Mouse (Mus musculus): ENCODE measurements around the gene Sucnr1. TPM values are rescaled to one million over a fixed set of nuclear protein-coding genes. Genes with fewer than 3 reads are reported as not detected.

The Sucnr1 gene
- polyA plus RNA-seq, 1 experiment from 2014 or later: 2.4 TPM

DNA sequence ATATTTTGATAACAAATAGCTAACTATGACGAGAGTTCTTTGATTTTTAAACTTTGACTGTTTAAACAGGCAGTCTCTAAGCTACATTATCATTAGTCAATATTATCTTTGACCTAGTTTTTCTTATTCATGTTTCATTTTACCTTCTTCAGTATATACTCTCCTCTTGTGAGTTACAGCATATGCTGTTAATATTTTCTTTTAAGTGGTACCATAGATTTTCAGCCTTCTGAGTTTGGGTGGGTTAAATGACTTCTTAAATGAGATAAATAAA lies 23.9 kb upstream of the Sucnr1 start:
- Histone ChIP-seq H3K9me3 (ENCODE audit: control insufficient read depth) (no peaks in the 10 kb centered on the region), H3K27ac (ENCODE audit: low read depth, low read length) (peak overlapping the region; percentile 36; the same call in 1 of the 2 replicates), H3K4me3 (ENCODE audit: low read depth, low read length) (no peak overlapping the region), H3K4me1 (replicated peaks; ENCODE audit: control insufficient read depth, insufficient read depth, low read length) (0 out of 2 replicates have a peak, but pooled peaks cover 4% of the 10 kb centered on the region), H3K9ac (ENCODE audit: low read depth, low read length) (no peak overlapping the region), H3K36me3 (ENCODE audit: control insufficient read depth, insufficient read depth) (no peaks in the 10 kb centered on the region), H3K27me3 (replicated peaks; ENCODE audit: control insufficient read depth, insufficient read depth, low read length) (no peaks in the 10 kb centered on the region), H3K4me2 (replicated peaks; ENCODE audit: low read depth) (no peak overlapping the region)
- TF ChIP-seq CTCF (IDR thresholded peaks at IDR 0.05; ENCODE audit: low read depth): no peak
- 33% methylated on average over 1 of the region's 1 CpGs for WGBS
- no peak; the same call in 1 of the 2 replicates for ATAC-seq

GRCm38 (mm10) chr3:60078883-60079415 lies 2.7 kb upstream of the Sucnr1 start:
- TF ChIP-seq CTCF (IDR thresholded peaks at IDR 0.05; ENCODE audit: low read depth): no peak
- no peaks in the 10 kb centered on the region for H3K27me3 ChIP-seq (replicated peaks; ENCODE audit: control insufficient read depth, insufficient read depth, low read length)
- no peaks in the 10 kb centered on the region for H3K4me1 ChIP-seq (replicated peaks; ENCODE audit: control insufficient read depth, insufficient read depth, low read length)
- ATAC-seq: no peak
- no peaks in the 10 kb centered on the region for H3K36me3 ChIP-seq (ENCODE audit: control insufficient read depth, insufficient read depth)
- H3K4me2 ChIP-seq (replicated peaks; ENCODE audit: low read depth): no peak overlapping the region
- H3K27ac ChIP-seq (ENCODE audit: low read depth, low read length): no peak overlapping the region
- H3K9ac ChIP-seq (ENCODE audit: low read depth, low read length): no peak overlapping the region
- no peak overlapping the region for H3K4me3 ChIP-seq (ENCODE audit: low read depth, low read length)
- no peaks in the 10 kb centered on the region for H3K9me3 ChIP-seq (ENCODE audit: control insufficient read depth)
- 73% methylated on average over 1 of the region's 1 CpGs for WGBS

DNA sequence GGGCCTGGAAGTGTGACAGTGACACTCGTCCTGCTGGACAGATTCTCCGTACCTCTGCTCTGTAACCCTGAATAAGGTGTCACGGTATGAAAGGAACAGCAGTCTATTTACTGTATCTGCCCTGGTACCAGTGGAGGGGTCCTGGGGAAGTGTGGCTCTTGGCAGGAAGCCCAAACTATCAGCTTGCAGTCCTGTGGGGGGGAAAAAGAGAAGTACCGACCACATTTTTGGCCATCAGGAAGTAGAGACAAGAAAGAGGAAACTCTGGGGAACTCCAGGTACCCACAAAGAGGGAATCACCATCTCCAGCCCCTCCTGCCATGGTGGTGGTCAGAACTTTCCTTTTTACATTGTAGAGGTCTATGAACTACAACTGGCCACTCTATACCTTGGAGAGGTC lies 1.1 kb upstream of the Sucnr1 start:
- H3K27me3 ChIP-seq (replicated peaks; ENCODE audit: control insufficient read depth, insufficient read depth, low read length): no peaks in the 10 kb centered on the region
- no peak for TF ChIP-seq CTCF (IDR thresholded peaks at IDR 0.05; ENCODE audit: low read depth)
- H3K4me2 ChIP-seq (replicated peaks; ENCODE audit: low read depth): no peak overlapping the region
- H3K4me3 ChIP-seq (ENCODE audit: low read depth, low read length): no peak overlapping the region
- ATAC-seq: no peak
- H3K9ac ChIP-seq (ENCODE audit: low read depth, low read length): no peak overlapping the region
- no peaks in the 10 kb centered on the region for H3K36me3 ChIP-seq (ENCODE audit: control insufficient read depth, insufficient read depth)
- H3K9me3 ChIP-seq (ENCODE audit: control insufficient read depth): no peaks in the 10 kb centered on the region
- WGBS: 61% methylated on average over 4 of the region's 4 CpGs
- no peak overlapping the region for H3K27ac ChIP-seq (ENCODE audit: low read depth, low read length)
- H3K4me1 ChIP-seq (replicated peaks; ENCODE audit: control insufficient read depth, insufficient read depth, low read length): no peaks in the 10 kb centered on the region

DNA sequence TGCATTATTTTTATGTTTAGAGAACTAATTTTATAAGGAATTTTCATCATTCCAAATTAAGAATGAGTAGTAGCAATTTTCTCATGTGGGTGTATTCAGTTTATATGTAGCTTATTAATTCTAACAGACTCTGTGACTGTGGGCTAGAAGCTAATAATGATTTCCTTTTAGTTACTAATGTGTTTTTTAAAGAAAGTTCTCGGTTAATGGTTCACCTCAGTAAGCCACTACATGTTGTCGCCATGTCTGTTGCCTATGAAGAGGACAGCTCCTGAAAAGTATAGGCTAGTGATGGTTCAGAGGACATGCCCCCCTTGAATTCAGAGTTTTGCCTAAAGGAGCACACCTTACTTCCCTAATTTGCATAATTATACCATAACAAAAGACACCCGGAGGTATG lies 1.1 kb downstream of the Sucnr1 start:
- ATAC-seq: no peak
- no peak for TF ChIP-seq CTCF (IDR thresholded peaks at IDR 0.05; ENCODE audit: low read depth)
- 94% methylated on average over 3 of the region's 3 CpGs for WGBS

DNA sequence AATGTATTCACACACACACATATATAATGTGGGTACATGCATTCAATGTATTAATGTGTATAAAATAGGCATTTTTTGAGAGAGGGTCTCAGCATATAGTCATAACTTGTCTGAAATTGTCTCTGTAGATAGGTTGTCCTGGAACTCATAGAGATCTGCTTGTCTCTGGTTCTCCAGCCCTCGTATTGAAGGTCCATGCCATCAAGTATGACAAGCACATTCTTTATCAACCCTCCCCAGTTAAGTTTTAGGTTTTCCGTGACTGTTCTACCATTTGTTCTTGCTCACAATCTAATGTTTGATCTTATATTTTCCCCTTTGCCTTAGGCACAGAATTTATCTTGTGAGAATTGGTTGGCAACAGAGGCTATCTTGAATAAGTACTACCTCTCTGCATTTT lies 4.1 kb downstream of the Sucnr1 start:
- 88% methylated on average over 2 of the region's 2 CpGs for WGBS
- no peaks in the 10 kb centered on the region for H3K9me3 ChIP-seq (ENCODE audit: control insufficient read depth)
- H3K9ac ChIP-seq (ENCODE audit: low read depth, low read length): no peak overlapping the region
- ATAC-seq: no peak
- H3K4me3 ChIP-seq (ENCODE audit: low read depth, low read length): no peak overlapping the region
- H3K27ac ChIP-seq (ENCODE audit: low read depth, low read length): no peak overlapping the region
- H3K36me3 ChIP-seq (ENCODE audit: control insufficient read depth, insufficient read depth): no peaks in the 10 kb centered on the region
- no peaks in the 10 kb centered on the region for H3K27me3 ChIP-seq (replicated peaks; ENCODE audit: control insufficient read depth, insufficient read depth, low read length)
- H3K4me1 ChIP-seq (replicated peaks; ENCODE audit: control insufficient read depth, insufficient read depth, low read length): no peaks in the 10 kb centered on the region
- H3K4me2 ChIP-seq (replicated peaks; ENCODE audit: low read depth): no peak overlapping the region
- no peak for TF ChIP-seq CTCF (IDR thresholded peaks at IDR 0.05; ENCODE audit: low read depth)

More for the DNA sequence above, 1.1 kb downstream of the Sucnr1 start:
- no peak overlapping the region for H3K9ac ChIP-seq (ENCODE audit: low read depth, low read length)
- no peak overlapping the region for H3K4me2 ChIP-seq (replicated peaks; ENCODE audit: low read depth)
- no peak overlapping the region for H3K4me3 ChIP-seq (ENCODE audit: low read depth, low read length)
- H3K27ac ChIP-seq (ENCODE audit: low read depth, low read length): no peak overlapping the region
- H3K4me1 ChIP-seq (replicated peaks; ENCODE audit: control insufficient read depth, insufficient read depth, low read length): no peaks in the 10 kb centered on the region
- H3K36me3 ChIP-seq (ENCODE audit: control insufficient read depth, insufficient read depth): no peaks in the 10 kb centered on the region
- no peaks in the 10 kb centered on the region for H3K9me3 ChIP-seq (ENCODE audit: control insufficient read depth)
- no peaks in the 10 kb centered on the region for H3K27me3 ChIP-seq (replicated peaks; ENCODE audit: control insufficient read depth, insufficient read depth, low read length)

DNA sequence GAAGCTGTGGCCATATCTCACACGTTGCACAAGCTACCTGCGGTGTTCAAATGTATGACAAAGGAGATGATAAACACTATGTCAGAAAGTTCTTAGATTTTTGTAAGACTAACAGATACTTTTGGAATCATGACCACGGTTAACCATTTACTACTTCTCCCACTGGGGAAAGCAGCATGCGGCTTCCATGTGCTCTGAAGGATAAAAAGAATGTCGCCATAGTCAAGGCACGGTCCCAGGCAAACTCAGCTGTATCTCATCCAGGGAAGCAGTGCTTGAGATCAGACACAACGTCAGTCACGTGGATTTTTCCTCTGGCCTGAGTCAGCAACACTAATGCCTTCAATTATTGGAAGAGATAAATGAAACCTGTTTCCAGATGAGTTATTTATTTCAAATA lies 9.7 kb downstream of the Sucnr1 start:
- Histone ChIP-seq H3K4me2 (replicated peaks; ENCODE audit: low read depth) (no peak overlapping the region), H3K4me1 (replicated peaks; ENCODE audit: control insufficient read depth, insufficient read depth, low read length) (peaks cover 6% of the 10 kb centered on the region; the same call in 1 of the 2 replicates), H3K9ac (ENCODE audit: low read depth, low read length) (no peak overlapping the region), H3K36me3 (ENCODE audit: control insufficient read depth, insufficient read depth) (no peaks in the 10 kb centered on the region), H3K27me3 (replicated peaks; ENCODE audit: control insufficient read depth, insufficient read depth, low read length) (no peaks in the 10 kb centered on the region), H3K4me3 (ENCODE audit: low read depth, low read length) (no peak overlapping the region), H3K9me3 (ENCODE audit: control insufficient read depth) (no peaks in the 10 kb centered on the region), H3K27ac (ENCODE audit: low read depth, low read length) (no peak overlapping the region)
- no peak for ATAC-seq
- whole genome bisulfite sequencing: 53% methylated on average over 8 of the region's 8 CpGs
- no peak for TF ChIP-seq CTCF (IDR thresholded peaks at IDR 0.05; ENCODE audit: low read depth)

Data from intestine, postnatal 0 days (tissue).